Mouse (Mus musculus) heart, embryonic 10.5 days (tissue): ENCODE measurements around the gene Paqr9. TPM values are rescaled to one million over a fixed set of nuclear protein-coding genes. Genes with fewer than 3 reads are reported as not detected.

ENCODE experiments used
- polyA plus RNA-seq: library from polyadenylated mRNA; unstranded; fragments of >200 nt; fragmentation: Nextera tagmentation; extraction: Ambion mirVana; gene quantifications from 2 replicates; pipeline ENCODE4 v1.2.1, GENCODE M21; 2016

The Paqr9 gene
- polyA plus RNA-seq, 1 experiment from 2014 or later, result 3.3 TPM

Other genes with a start within 250 kb of the Paqr9 start
- gene Chst2, start 152.9 kb upstream of the Paqr9 start, polyA plus RNA-seq, result 1.6 and 2.1 TPM in 2 replicates
- gene U2surp, start 47.7 kb upstream of the Paqr9 start, polyA plus RNA-seq, result 87.3 and 104 TPM in 2 replicates
- 1.2 and 6.2 TPM in 2 replicates for gene Pcolce2, start 77.9 kb downstream of the Paqr9 start, polyA plus RNA-seq
- 1.4 TPM in 2 replicates for gene Trpc1, start 190.7 kb downstream of the Paqr9 start, polyA plus RNA-seq